Comparison of ENCODE assay signal across 11 mouse cellular contexts in genomic region chr12:75765751-75766150, GRCm38 (mm10). TPM values are rescaled to one million over a fixed set of nuclear protein-coding genes. Genes with fewer than 3 reads are reported as not detected.
DNase-seq lines count a peak whose midpoint lies in the region; ATAC-seq and TF ChIP-seq lines count a peak whose summit lies in the region.
"Had no signal": no experiment of that assay in that cellular context is flagged by ENCODE, and none has a peak within 500 bp of the region (broad histone marks: within the 10 kb centered on the region; RNA-seq: fewer than 3 reads in every experiment).

No protein-coding gene starts in this region.

- ATAC-seq in liver, embryonic 12.5 days = no peak
- ATAC-seq in heart, embryonic 11.5 days (replicated peaks; ENCODE audit: insufficient number of reproducible peaks, low FRiP score, low TSS enrichment) = no peak
- ATAC-seq: forebrain, embryonic 14.5 days had no signal

- no peak for TF ChIP-seq POLR2A in liver, adult 2 months (IDR thresholded peaks at IDR 0.05; ENCODE audit: extremely low read depth, insufficient read depth, low read length)
- TF ChIP-seq POLR2A in kidney, adult 2 months (IDR thresholded peaks at IDR 0.05; ENCODE audit: low read depth, low read length) = no peak

- H3K4me1 ChIP-seq in liver, adult 2 months (ENCODE audit: control insufficient read depth, insufficient read depth, low read length) = no peaks in the 10 kb centered on the region
- peaks cover 20% of the 10 kb centered on the region for H3K4me1 ChIP-seq in liver, embryonic 12.5 days
- H3K4me1 ChIP-seq in heart, embryonic 11.5 days (ENCODE audit: control insufficient read depth, insufficient read depth, low read length) = peaks cover 9% of the 10 kb centered on the region
- H3K4me1 ChIP-seq in kidney, adult 2 months (ENCODE audit: control insufficient read depth, insufficient read depth, low read length) = no peaks in the 10 kb centered on the region; the same call in 1 of the 2 replicates
- H3K4me1 ChIP-seq: hindbrain, embryonic 15.5 days had no signal

- no peaks in the 10 kb centered on the region for H3K79me2 ChIP-seq in liver, adult 2 months (ENCODE audit: control insufficient read depth, insufficient read depth, low read length)

- H3K4me3 ChIP-seq in liver, adult 2 months (ENCODE audit: insufficient read depth, low read depth, low read length) = no peak overlapping the region
- no peak overlapping the region for H3K4me3 ChIP-seq in liver, embryonic 12.5 days
- no peak overlapping the region for H3K4me3 ChIP-seq in heart, embryonic 11.5 days (ENCODE audit: low read depth, low read length)
- H3K4me3 ChIP-seq in kidney, adult 2 months (ENCODE audit: insufficient read depth, low read depth, low read length) = no peak overlapping the region
- H3K4me3 ChIP-seq: hindbrain, embryonic 15.5 days; myocyte had no signal

- peak; percentile 48 for DNase-seq in liver, adult 2 months (ENCODE audit: extremely low read depth, low read depth, low spot score)
- peak; percentile 74 for DNase-seq in kidney, adult 2 months
- DNase-seq in lung, postnatal 14 days = peak; percentile 7
- no peak for DNase-seq in spleen, postnatal 14 days (ENCODE audit: low spot score in 2 of 2)
- no peak for DNase-seq in testis, postnatal 10 days (ENCODE audit: low spot score)
- DNase-seq in spleen, adult 12 weeks (ENCODE audit: low spot score) = no peak

- no peaks in the 10 kb centered on the region for H3K27me3 ChIP-seq in liver, adult 2 months (ENCODE audit: control insufficient read depth, insufficient read depth, low read length)
- no peaks in the 10 kb centered on the region for H3K27me3 ChIP-seq in liver, embryonic 12.5 days (replicated peaks)
- H3K27me3 ChIP-seq in heart, embryonic 11.5 days (ENCODE audit: control insufficient read depth, insufficient read depth, low read length) = no peaks in the 10 kb centered on the region
- no peaks in the 10 kb centered on the region for H3K27me3 ChIP-seq in kidney, adult 2 months (replicated peaks; ENCODE audit: control insufficient read depth, insufficient read depth, low read length)
- H3K27me3 ChIP-seq: hindbrain, embryonic 15.5 days had no signal

- 76% methylated on average over 3 of the region's 3 CpGs for WGBS in liver, adult 2 months
- WGBS in liver, embryonic 12.5 days (ENCODE audit: insufficient replicate concordance) = 11% methylated on average over 3 of the region's 3 CpGs
- 27% methylated on average over 3 of the region's 3 CpGs for WGBS in heart, embryonic 11.5 days (ENCODE audit: insufficient replicate concordance)
- WGBS in kidney, adult 2 months = 42% methylated on average over 3 of the region's 3 CpGs

- no peaks in the 10 kb centered on the region for H3K9me3 ChIP-seq in liver, embryonic 12.5 days (replicated peaks)
- H3K9me3 ChIP-seq in heart, embryonic 11.5 days (replicated peaks; ENCODE audit: control insufficient read depth, low read length) = no peaks in the 10 kb centered on the region
- H3K9me3 ChIP-seq: hindbrain, embryonic 15.5 days had no signal

- no peak for TF ChIP-seq CTCF in liver, adult 2 months (IDR thresholded peaks at IDR 0.05; ENCODE audit: low read depth, low read length)
- no peak for TF ChIP-seq CTCF in kidney, adult 2 months (conservative IDR thresholded peaks at IDR 0.05; ENCODE audit: insufficient read depth, insufficient read length, low read depth, low read length)

- H3K36me3 ChIP-seq in liver, adult 2 months (ENCODE audit: control insufficient read depth, insufficient read depth, low read length) = no peaks in the 10 kb centered on the region
- no peaks in the 10 kb centered on the region for H3K36me3 ChIP-seq in liver, embryonic 12.5 days
- no peaks in the 10 kb centered on the region for H3K36me3 ChIP-seq in heart, embryonic 11.5 days (ENCODE audit: control insufficient read depth, insufficient read depth, low read length)
- no peaks in the 10 kb centered on the region for H3K36me3 ChIP-seq in kidney, adult 2 months (ENCODE audit: control insufficient read depth, insufficient read depth, low read length)
- H3K36me3 ChIP-seq: hindbrain, embryonic 15.5 days had no signal

- no peak overlapping the region for H3K4me2 ChIP-seq in liver, embryonic 12.5 days
- 0 out of 2 replicates have a peak overlapping the region, but pooled peaks have one; percentile 11 for H3K4me2 ChIP-seq in heart, embryonic 11.5 days
- H3K4me2 ChIP-seq: hindbrain, embryonic 15.5 days had no signal

- peak overlapping the region; percentile 21; the same call in 1 of the 2 replicates for H3K27ac ChIP-seq in liver, adult 2 months (replicated peaks; ENCODE audit: insufficient read depth, low read depth, low read length)
- no peak overlapping the region for H3K27ac ChIP-seq in liver, embryonic 12.5 days
- peak overlapping the region; percentile 50; the same call in 1 of the 2 replicates for H3K27ac ChIP-seq in heart, embryonic 11.5 days (ENCODE audit: low read depth, low read length)
- H3K27ac ChIP-seq in kidney, adult 2 months (ENCODE audit: insufficient read depth, low read depth, low read length) = peak overlapping the region; percentile 83
- H3K27ac ChIP-seq: hindbrain, embryonic 15.5 days had no signal

- H3K9ac ChIP-seq in liver, adult 2 months (ENCODE audit: low read depth, low read length) = peak overlapping the region; percentile 21; the same call in 1 of the 2 replicates
- no peak overlapping the region for H3K9ac ChIP-seq in liver, embryonic 12.5 days
- H3K9ac ChIP-seq in heart, embryonic 11.5 days (ENCODE audit: low read depth, low read length) = no peak overlapping the region
- H3K9ac ChIP-seq: hindbrain, embryonic 15.5 days had no signal

RNA-seq across cellular contexts. Expression of gene Sgpp1, which starts 30.2 kb away (rescaled TPM):
- 42.8 and 45.7 TPM in 2 replicates for total RNA-seq in liver, adult 2 months (2014; rRNA removed)
- polyA plus RNA-seq in liver, adult 2 months (2012; rRNA removed) = 36.1 and 42.2 TPM in 2 replicates
- polyA plus RNA-seq in liver, embryonic 12.5 days (2016; fragmentation: Nextera tagmentation; extraction: Ambion mirVana) = 22.3 and 22.7 TPM in 2 replicates
- polyA plus RNA-seq in heart, embryonic 11.5 days (2014; fragmentation: Nextera tagmentation; extraction: Ambion mirVana) = 17.1 and 19.9 TPM in 2 replicates
- polyA plus RNA-seq in kidney, adult 2 months (2012; rRNA removed) = 77.7 and 78.3 TPM in 2 replicates

RNA-seq across cellular contexts. Expression of gene Syne2, which starts 52.2 kb away (rescaled TPM):
- total RNA-seq in liver, adult 2 months (2014; rRNA removed) = 31.3 and 43.0 TPM in 2 replicates
- 8.1 and 12.0 TPM in 2 replicates for polyA plus RNA-seq in liver, adult 2 months (2012; rRNA removed)
- 11.2 and 11.3 TPM in 2 replicates for polyA plus RNA-seq in liver, embryonic 12.5 days (2016; fragmentation: Nextera tagmentation; extraction: Ambion mirVana)
- polyA plus RNA-seq in heart, embryonic 11.5 days (2014; fragmentation: Nextera tagmentation; extraction: Ambion mirVana) = 45.2 and 64.1 TPM in 2 replicates
- 54.5 and 68.4 TPM in 2 replicates for polyA plus RNA-seq in kidney, adult 2 months (2012; rRNA removed)

Comparison
In these comparisons a context has a peak if more than half of its experiments do, and no peak if none do; other contexts are left out.
1. DNase-seq: peak in liver, adult 2 months (single experiment), kidney, adult 2 months (single experiment) and lung, postnatal 14 days (single experiment); none in spleen, postnatal 14 days (0 of 2), testis, postnatal 10 days (single experiment) and spleen, adult 12 weeks (single experiment).